Mouse (Mus musculus): ENCODE measurements at regions not wholly inside any gene's neighbourhood (a gene's known extent, or its start where the extent isn't known, plus 50 kb on each side); places are given as distances from the start of the nearest gene placed in this dataset.

DNA sequence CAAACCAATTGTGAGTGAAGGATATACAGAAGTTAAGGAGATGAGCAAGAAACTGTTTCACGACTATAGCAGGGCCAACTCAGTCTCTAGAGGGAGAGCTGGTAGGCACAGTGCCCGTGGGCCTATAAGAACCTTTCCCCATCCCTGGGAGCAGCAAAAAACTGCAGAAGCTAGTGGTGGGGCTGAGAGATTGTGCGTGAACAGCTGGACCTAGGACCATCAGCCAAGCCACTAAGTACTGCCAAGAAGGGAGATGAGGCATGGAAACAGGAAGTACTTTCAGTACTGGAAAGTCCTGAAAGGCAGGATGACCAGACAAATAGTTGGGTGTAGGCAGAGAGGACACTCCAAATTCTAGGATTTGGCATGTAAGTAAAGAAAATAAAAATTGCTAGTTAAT lies 248.9 kb downstream of the Insc start:
- no peak for TF ChIP-seq CTCF (IDR thresholded peaks at IDR 0.05; ENCODE audit: control insufficient read depth, insufficient read depth, low read length)
- no peak for TF ChIP-seq POLR2A (IDR thresholded peaks at IDR 0.05; ENCODE audit: borderline replicate concordance, control insufficient read depth, low read depth, low read length)
